Mouse (Mus musculus) B cell, adult (primary cell): ENCODE measurements around the gene Cep164. TPM values are rescaled to one million over a fixed set of nuclear protein-coding genes. Genes with fewer than 3 reads are reported as not detected.

ENCODE experiments used
- total RNA-seq: library from RNA; stranded (reverse); gene quantifications from 4 replicates; pipeline ENCODE4 v1.2.4, GENCODE M21; 2023; ENCODE audit not compliant: inconsistent age

Cep164 gene
- total RNA-seq: 23.5 to 28.7 TPM (median 25.6 TPM) in 4 replicates

GRCm38 (mm10) chr9:45828291-45828963, at the start of gene Cep164:
Cep164 (minus strand) TSS chr9:45828691.

DNA sequence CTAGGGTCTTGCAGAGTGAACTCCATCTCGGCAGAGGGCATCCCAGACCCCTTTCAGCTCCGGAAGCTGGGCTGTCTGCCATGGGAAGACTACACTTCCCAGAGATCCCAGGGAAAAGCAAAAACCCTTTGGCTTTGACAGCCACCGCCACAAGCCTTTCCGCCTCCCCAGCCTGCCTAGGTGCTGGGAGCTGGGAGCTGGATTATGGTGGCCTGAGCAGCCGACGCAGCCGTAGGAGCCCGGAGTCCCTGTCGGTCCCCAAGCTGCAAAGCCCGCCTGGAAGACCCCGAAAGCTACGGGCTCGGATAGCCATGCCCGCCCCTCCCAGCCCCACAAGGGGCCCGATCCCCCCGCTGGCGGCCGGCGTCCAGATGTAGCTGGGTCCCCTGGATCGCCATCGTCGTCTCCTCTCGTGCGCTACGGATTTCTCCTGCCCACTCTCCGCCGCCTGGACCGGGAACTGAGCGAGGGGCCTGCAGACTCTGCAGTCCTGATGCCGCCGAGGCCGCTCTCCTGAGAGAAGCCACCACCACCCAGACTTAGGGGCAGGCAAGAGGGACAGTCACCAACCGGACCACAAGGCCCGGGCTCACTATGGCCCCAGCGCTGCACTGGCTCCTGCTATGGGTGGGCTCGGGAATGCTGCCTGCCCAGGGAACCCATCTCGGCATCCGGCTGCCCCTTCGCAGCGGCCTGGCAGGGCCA, 10.1 kb upstream of the Cep164 start, which contains the start of gene Bace1:
Gene Bace1, plus strand, starts transcription at position 147 of the 705 bp plus-strand sequence.

Other genes with a start within 250 kb of the Cep164 start
- not detected in 4 replicates for gene Bace1, start 9.9 kb upstream of the Cep164 start, total RNA-seq
- gene Pcsk7, start 77.8 kb upstream of the Cep164 start, total RNA-seq: 65.2 to 83.0 TPM (median 77.6 TPM) in 4 replicates
- 35.9 to 39.6 TPM (median 37.2 TPM) in 4 replicates for gene Rnf214, start 78.2 kb upstream of the Cep164 start, total RNA-seq
- 1.1 to 2.0 TPM (median 1.8 TPM) in 4 replicates for gene Tagln, start 107.4 kb upstream of the Cep164 start, total RNA-seq
- 227 to 251 TPM (median 237 TPM) in 4 replicates for gene Sidt2, start 126.6 kb upstream of the Cep164 start, total RNA-seq
- 61.5 to 70.3 TPM (median 65.5 TPM) in 4 replicates for gene Pafah1b2, start 184.0 kb upstream of the Cep164 start, total RNA-seq
- 53.9 to 58.2 TPM (median 54.2 TPM) in 4 replicates for gene Sik3, start 184.1 kb upstream of the Cep164 start, total RNA-seq